Mouse (Mus musculus) embryonic fibroblast, embryonic 13.5 days (primary cell): Measurements from ENCODE around the gene Hcrtr2. TPM values are rescaled to one million over a fixed set of nuclear protein-coding genes. Genes with fewer than 3 reads are reported as not detected.

Experiments used
- H3K27ac ChIP-seq: 2 replicates; pipeline ENCODE4 v1.5.1; 2012; ENCODE audit warnings: low read length, control low read depth, inconsistent platforms; ENCODE audit not compliant: insufficient read depth
- H3K4me1 ChIP-seq: 2 replicates; pipeline ENCODE4 v1.6.1; 2011; ENCODE audit warnings: low read length; ENCODE audit not compliant: control insufficient read depth, insufficient read depth
- H3K4me3 ChIP-seq: 2 replicates; pipeline ENCODE4 v1.5.1; 2011; ENCODE audit warnings: mild to moderate bottlenecking, control low read depth, low read length; ENCODE audit not compliant: insufficient read depth
- CTCF ChIP-seq: IDR thresholded peaks from 2 replicates; pipeline ENCODE4 v1.5.1; 2011; ENCODE audit warnings: mild to moderate bottlenecking, control low read depth, low read length, moderate library complexity, borderline replicate concordance; ENCODE audit not compliant: insufficient read depth
- POLR2A ChIP-seq: IDR thresholded peaks from 2 replicates; pipeline ENCODE4 v1.6.1; 2011; ENCODE audit warnings: low read depth, mild to moderate bottlenecking, control low read depth, low read length, moderate library complexity
- polyA plus RNA-seq: library from polyadenylated mRNA; stranded (reverse); fragments of >200 nt; gene quantifications from 2 replicates; pipeline ENCODE4 v1.2.4, GENCODE M21; 2011; ENCODE audit warnings: low read depth; ENCODE audit not compliant: missing spikeins, insufficient read length

Hcrtr2 gene
- polyA plus RNA-seq = 0.26 TPM in 1 of 2 replicates, not detected in the other

DNA sequence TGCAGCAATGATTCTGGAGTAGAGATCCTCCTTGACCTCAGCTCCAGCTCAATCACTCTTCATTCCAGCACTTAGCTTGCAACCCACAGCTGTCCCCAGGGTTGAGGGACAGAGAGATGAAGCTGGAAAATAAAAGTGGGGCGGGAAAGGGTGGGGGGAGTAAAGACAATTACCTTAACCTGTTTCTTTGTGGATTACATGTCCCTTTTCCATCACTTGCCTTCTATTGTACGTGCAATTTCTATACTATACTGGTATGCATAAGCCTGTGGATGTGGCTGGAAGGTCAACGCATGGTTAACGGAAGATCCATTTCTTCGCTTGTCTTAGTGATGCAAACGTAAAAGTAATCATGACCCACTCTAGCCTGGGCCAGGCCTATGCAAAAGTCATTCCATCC, at the start of gene Hcrtr2:
Hcrtr2 (minus strand) TSS at position 101 of the 400 bp plus-strand sequence.
- Histone ChIP-seq H3K27ac (no peak within 1 kb of the TSS), H3K4me1 (no peaks in the 10 kb centered on the region), H3K4me3 (peak within 1 kb of the TSS; percentile 40)
- TF ChIP-seq CTCF (no peak), POLR2A (no peak)

DNA sequence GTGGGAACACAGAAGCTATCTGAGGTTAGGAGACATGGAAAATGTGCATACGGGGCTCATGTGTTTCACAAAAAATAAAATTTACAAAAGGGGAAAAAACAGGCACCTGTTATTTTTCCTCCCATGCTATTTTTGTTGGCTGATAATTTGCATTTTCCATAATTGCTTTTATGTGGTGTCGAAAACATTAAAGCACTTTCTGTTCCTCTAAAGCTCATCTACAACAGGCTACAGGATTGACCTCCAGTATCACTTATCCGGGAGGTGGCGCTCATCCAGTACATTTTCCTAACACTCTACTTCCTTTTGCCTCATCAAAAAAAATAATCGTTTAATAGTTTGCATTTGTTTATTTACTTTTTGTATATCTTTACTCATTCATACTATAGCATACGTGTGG, 41.2 kb upstream of the Hcrtr2 start:
- Histone ChIP-seq H3K4me1 (no peaks in the 10 kb centered on the region), H3K4me3 (no peak overlapping the region), H3K27ac (no peak overlapping the region)
- TF ChIP-seq POLR2A (no peak), CTCF (no peak)

DNA sequence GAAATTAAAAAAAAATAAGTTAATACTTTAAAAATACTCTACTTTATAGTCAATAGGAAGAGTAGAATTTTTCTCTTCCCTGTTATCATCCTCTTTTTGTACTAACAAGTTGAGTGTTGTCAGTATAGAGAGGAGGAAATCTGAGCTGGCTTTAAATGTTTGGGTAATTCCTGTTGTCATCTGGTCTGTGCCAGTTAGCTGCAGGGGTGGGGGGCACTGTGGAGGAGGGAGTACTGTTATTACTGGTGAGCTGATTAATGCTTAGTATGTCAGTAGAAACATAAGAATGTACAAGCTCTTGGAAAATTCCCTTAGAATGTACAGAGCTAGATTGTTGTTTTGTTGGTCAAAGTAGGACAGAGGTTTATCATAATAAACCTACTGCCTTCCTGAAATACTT, 36.7 kb upstream of the Hcrtr2 start:
- TF ChIP-seq CTCF = no peak
- TF ChIP-seq POLR2A = no peak
- no peak overlapping the region for H3K4me3 ChIP-seq
- no peak overlapping the region for H3K27ac ChIP-seq
- H3K4me1 ChIP-seq = no peaks in the 10 kb centered on the region

DNA sequence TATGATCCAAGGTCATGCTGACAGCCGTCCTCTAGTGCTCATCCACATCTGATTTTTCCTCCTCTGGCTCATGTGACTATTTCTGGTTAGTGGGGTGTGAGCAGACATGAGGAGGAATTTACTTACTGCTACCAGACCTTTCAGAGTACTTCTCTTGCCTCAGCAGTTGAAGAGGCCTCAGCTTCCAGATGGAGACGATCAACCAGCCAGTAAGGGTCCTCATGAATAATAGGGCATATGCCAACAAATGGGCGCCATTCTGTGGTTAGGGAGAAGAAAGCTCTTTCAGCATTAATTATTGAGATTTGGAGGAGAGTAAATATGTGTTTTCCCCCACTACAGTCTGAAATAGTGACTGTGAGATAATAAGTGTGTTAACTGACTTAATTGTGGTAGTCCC, 28.7 kb upstream of the Hcrtr2 start:
- H3K4me1 ChIP-seq = no peaks in the 10 kb centered on the region
- no peak for TF ChIP-seq CTCF
- TF ChIP-seq POLR2A = no peak
- H3K4me3 ChIP-seq = no peak overlapping the region
- no peak overlapping the region for H3K27ac ChIP-seq

DNA sequence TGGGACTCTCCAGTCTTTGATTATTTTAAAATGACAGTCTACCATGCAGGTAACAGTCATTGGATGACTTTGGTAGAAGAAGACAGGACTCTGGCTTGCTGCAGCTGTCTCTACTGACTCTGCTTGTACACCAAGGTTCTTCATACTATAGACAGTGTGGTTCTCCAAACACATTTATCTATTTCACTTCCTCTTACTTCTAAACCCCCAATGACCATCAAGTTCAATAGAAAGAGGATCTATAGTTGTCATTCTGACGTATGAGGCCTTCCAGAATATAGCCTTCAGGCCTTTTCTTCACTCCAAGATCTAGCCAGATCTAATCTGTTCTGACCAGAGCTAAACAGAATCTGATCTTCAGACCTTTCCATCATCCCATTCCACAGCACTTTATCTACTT, 23.6 kb upstream of the Hcrtr2 start:
- Histone ChIP-seq H3K27ac (no peak overlapping the region), H3K4me1 (no peaks in the 10 kb centered on the region), H3K4me3 (no peak overlapping the region)
- TF ChIP-seq CTCF (no peak), POLR2A (no peak)

DNA sequence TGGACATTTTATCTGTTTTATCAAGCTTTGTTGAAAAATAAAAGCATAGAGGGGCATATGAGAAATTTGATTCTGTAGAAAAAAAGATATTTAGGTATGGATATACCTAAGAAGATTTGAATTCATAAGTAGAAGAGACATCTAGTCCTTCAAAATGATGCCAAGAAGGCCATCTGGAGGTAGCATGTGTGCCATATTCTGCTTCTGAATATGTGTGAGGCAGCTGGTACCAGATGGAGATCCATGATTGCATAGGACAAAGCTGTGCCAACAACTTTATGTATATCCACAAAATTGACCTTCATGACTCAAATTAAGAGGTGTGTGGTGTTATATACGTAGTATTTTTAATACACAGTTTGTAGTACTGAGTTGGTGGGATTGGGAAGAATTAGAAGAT, 7.4 kb upstream of the Hcrtr2 start:
- Histone ChIP-seq H3K4me1 (no peaks in the 10 kb centered on the region), H3K27ac (no peak overlapping the region), H3K4me3 (no peak overlapping the region)
- TF ChIP-seq POLR2A (no peak), CTCF (no peak)

DNA sequence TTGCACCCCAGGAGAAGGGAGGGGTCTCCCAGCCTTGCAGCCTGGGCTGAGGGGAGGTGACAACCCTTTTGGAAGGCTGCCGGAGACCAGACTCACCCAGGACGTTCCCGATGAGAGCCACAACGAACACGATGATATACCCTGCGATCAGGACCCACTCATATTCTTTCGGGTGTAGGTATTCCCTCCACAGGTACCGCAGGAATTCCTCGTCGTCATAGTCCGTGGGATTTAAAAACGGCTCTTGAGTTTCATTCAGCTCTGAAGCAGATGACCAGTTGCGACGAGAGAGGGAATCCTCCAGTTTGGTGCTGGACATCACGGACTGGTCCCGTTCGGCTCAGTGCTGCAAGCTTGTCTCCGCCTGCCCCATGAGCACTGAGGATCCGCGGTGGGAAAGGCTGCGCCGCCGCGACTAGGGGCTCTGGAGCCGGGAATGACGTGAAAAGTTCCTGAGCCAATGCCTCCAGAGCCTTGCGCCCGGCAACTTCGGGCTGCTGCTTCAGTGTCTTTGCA, 412 bp downstream of the Hcrtr2 start:
- H3K4me1 ChIP-seq = no peaks in the 10 kb centered on the region
- H3K27ac ChIP-seq = no peak overlapping the region
- peak overlapping the region; percentile 40 for H3K4me3 ChIP-seq
- TF ChIP-seq CTCF (no peak), POLR2A (no peak)

DNA sequence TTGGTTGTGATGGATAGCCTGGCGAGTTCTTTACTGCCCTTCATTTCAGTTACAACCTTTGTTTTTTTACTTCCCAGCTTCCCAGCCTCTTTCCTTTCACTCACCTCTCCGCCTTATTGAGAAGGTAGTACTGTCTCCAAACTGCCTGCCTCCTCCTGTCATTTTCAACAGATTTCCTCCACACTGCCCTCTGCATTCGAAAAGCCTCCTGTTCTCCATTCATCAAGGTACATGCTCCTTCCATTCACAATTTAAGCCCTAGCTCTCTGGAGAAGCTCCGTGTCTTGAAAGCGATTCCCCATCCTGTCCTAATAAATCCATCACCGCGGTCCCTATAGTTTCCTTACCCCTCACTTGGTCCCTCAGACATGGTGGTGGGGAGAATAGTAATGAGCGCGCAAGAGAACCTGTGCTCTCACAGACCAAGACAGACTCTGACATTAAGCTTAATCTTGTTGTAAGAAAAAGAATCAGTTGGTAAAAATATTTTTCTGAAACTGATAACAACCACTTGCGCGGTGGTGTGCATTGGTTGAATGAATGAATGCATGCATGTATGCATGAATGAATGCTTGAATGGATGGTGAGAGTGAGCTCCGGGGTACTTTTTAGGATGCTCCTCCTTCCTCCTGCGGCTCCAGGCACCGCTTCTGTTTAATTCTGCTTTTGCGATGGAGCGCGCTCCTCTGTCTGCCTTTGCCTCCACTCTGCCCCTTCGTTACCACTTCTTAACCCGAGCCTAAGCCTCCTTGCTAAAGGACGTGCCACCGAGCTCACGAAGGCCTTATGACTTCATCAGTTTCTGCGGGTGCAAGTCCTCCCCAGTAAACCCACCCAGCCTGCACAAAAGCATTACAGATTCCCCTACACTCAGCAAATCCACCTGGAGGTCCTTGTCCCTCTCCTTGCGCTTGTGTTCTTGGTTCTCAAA, 1.3 kb downstream of the Hcrtr2 start:
- Histone ChIP-seq H3K4me3 (peak overlapping the region; percentile 40), H3K27ac (no peak overlapping the region), H3K4me1 (no peaks in the 10 kb centered on the region)
- TF ChIP-seq POLR2A (no peak), CTCF (no peak)

DNA sequence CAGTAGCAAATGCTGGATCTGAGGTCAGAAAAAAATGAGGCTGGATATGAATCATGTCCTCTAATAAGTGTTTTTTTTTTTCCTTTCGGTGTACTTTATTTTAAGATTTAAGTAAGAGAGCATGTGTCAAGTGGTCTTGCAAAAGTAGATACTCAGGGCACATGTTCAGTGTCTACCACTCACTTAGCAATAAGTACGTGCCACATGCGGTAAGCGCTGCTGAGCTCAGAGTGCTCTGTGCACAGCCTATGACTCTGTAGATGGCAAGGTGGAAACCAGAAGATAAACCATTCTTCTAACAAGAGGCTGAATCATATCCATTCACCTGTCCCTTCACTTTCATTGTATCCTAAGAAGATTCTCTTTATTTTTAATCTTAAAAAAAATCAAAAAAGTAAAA, 2.1 kb downstream of the Hcrtr2 start:
- Histone ChIP-seq H3K4me1 (no peaks in the 10 kb centered on the region), H3K27ac (no peak overlapping the region), H3K4me3 (no peak overlapping the region)
- no peak for TF ChIP-seq POLR2A
- no peak for TF ChIP-seq CTCF

DNA sequence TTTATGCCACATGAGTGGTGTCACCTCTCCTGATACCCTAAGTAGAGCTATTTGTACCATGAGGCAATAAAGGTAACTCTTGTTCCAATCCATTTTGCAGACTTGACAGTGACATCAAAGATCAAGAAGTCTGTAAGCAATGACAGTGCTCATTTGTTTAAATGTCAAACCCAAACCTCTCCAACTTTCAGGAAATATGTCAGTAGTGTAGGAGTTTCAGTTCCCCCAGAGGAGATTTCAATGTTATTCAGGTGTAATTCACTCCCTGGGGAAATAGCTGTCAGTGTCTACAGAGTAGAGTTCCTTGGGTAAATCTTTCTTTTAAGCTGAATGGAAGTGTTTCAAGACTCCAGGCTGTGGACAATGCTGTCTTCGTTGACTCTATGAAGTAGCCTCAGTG, 2.9 kb downstream of the Hcrtr2 start:
- H3K4me1 ChIP-seq = no peaks in the 10 kb centered on the region
- no peak overlapping the region for H3K27ac ChIP-seq
- TF ChIP-seq CTCF (no peak), POLR2A (no peak)
- H3K4me3 ChIP-seq = no peak overlapping the region
